Mouse (Mus musculus) hindbrain, embryonic 11.5 days (tissue): ENCODE measurements around the gene Erbb3. TPM values are rescaled to one million over a fixed set of nuclear protein-coding genes. Genes with fewer than 3 reads are reported as not detected.

Experiments
- ATAC-seq: fragments of 200-750 bp; cut with Nextera tagmentation; 2 replicates; pipeline ENCODE4 v1.8.0; 2017; ENCODE audit warnings: mild to moderate bottlenecking, moderate TSS enrichment, moderate library complexity; ENCODE audit not compliant: low FRiP score
- DNase-seq: peaks from one replicate; pipeline ENCODE4 v3.0.0-alpha.2; 2015; ENCODE audit warnings: low spot score
- H3K27ac ChIP-seq: fragments of 300-500 bp; sonication (generic); 2 replicates; pipeline ENCODE4 v1.5.1; 2014; ENCODE audit warnings: mild to moderate bottlenecking, low read depth, low read length
- H3K27me3 ChIP-seq: fragments of 300-500 bp; sonication (generic); 2 replicates; pipeline ENCODE4 v1.6.1; 2014; ENCODE audit warnings: mild to moderate bottlenecking, low read length, moderate library complexity, mixed read lengths; ENCODE audit not compliant: control insufficient read depth, insufficient read depth
- H3K36me3 ChIP-seq: fragments of 300-500 bp; sonication (generic); 2 replicates; pipeline ENCODE4 v1.6.1; 2014; ENCODE audit warnings: mild to moderate bottlenecking, low read length, moderate library complexity, mixed read lengths; ENCODE audit not compliant: control insufficient read depth, insufficient read depth
- H3K4me1 ChIP-seq: fragments of 300-500 bp; sonication (generic); replicated peaks from 2 replicates; pipeline ENCODE4 v1.6.1; 2014; ENCODE audit warnings: low read length, mixed read lengths; ENCODE audit not compliant: control insufficient read depth, insufficient read depth
- H3K4me2 ChIP-seq: fragments of 300-500 bp; sonication (generic); replicated peaks from 2 replicates; pipeline ENCODE4 v1.6.1; 2014; ENCODE audit warnings: mild to moderate bottlenecking, low read depth, low read length
- H3K4me3 ChIP-seq: fragments of 300-500 bp; sonication (generic); 2 replicates; pipeline ENCODE4 v1.5.1; 2014; ENCODE audit warnings: low read depth, low read length
- H3K9ac ChIP-seq: fragments of 300-500 bp; sonication (generic); 2 replicates; pipeline ENCODE4 v1.6.1; 2014; ENCODE audit warnings: low read depth, low read length
- H3K9me3 ChIP-seq: fragments of 300-500 bp; sonication (generic); 2 replicates; pipeline ENCODE4 v1.6.1; 2016; ENCODE audit warnings: low read length; ENCODE audit not compliant: control insufficient read depth
- WGBS: fragments of 180-500 bp; shearing (Covaris S2); extraction: QIAGEN DNeasy Blood & Tissue Kit; methylation state at CpG from one replicate; pipeline ENCODE4 v1.1.7; 2014; 5-methylcytosine and 5-hydroxymethylcytosine counted together
- polyA plus RNA-seq: library from polyadenylated mRNA; unstranded; fragments of >200 nt; fragmentation: Nextera tagmentation; extraction: Ambion mirVana; gene quantifications from 2 replicates; pipeline ENCODE4 v1.2.1, GENCODE M21; 2014

Erbb3 gene
- polyA plus RNA-seq, 1 experiment from 2014 or later, result 4.6 TPM

- WGBS, result 86% methylated on average over 1 of the region's 1 CpGs
- no peaks in the 10 kb centered on the region for H3K36me3 ChIP-seq
- no peak overlapping the region for H3K4me3 ChIP-seq
- no peak for ATAC-seq
- DNase-seq, result no peak
- H3K27ac ChIP-seq, result no peak overlapping the region
- H3K9ac ChIP-seq, result no peak overlapping the region
- no peaks in the 10 kb centered on the region for H3K4me1 ChIP-seq
- H3K27me3 ChIP-seq, result no peaks in the 10 kb centered on the region
- H3K9me3 ChIP-seq, result no peaks in the 10 kb centered on the region
- no peak overlapping the region for H3K4me2 ChIP-seq
Measured at GRCm38 (mm10) chr10:128538340-128538870, 51.0 kb downstream of the Erbb3 start.

- Histone ChIP-seq H3K4me3 (no peak overlapping the region), H3K36me3 (no peaks in the 10 kb centered on the region), H3K27me3 (no peaks in the 10 kb centered on the region), H3K4me2 (no peak overlapping the region), H3K9ac (no peak overlapping the region), H3K9me3 (no peaks in the 10 kb centered on the region), H3K4me1 (no peaks in the 10 kb centered on the region), H3K27ac (no peak overlapping the region)
- 19% methylated on average over 18 of the region's 18 CpGs for WGBS
- ATAC-seq, result peak; percentile 85
- DNase-seq, result peak; percentile 92
Measured at GRCm38 (mm10) chr10:128536266-128536940, 53.0 kb downstream of the Erbb3 start.

GRCm38 (mm10) chr10:128535624-128536265, 53.7 kb downstream of the Erbb3 start:
- DNase-seq, result no peak
- no peak overlapping the region for H3K4me2 ChIP-seq
- H3K36me3 ChIP-seq, result no peaks in the 10 kb centered on the region
- no peak overlapping the region for H3K4me3 ChIP-seq
- H3K9ac ChIP-seq, result no peak overlapping the region
- WGBS, result 77% methylated on average over 4 of the region's 4 CpGs
- no peaks in the 10 kb centered on the region for H3K9me3 ChIP-seq
- H3K4me1 ChIP-seq, result no peaks in the 10 kb centered on the region
- H3K27ac ChIP-seq, result no peak overlapping the region
- peak; percentile 56 for ATAC-seq
- no peaks in the 10 kb centered on the region for H3K27me3 ChIP-seq

- H3K27me3 ChIP-seq, result no peaks in the 10 kb centered on the region
- H3K9ac ChIP-seq, result no peak overlapping the region
- no peak overlapping the region for H3K4me3 ChIP-seq
- H3K36me3 ChIP-seq, result no peaks in the 10 kb centered on the region
- H3K4me2 ChIP-seq, result no peak overlapping the region
- H3K4me1 ChIP-seq, result no peaks in the 10 kb centered on the region
- 82% methylated on average over 2 of the region's 2 CpGs for WGBS
- H3K9me3 ChIP-seq, result no peaks in the 10 kb centered on the region
- no peak overlapping the region for H3K27ac ChIP-seq
- ATAC-seq (no peak), DNase-seq (no peak)
Measured at GRCm38 (mm10) chr10:128535206-128535605, 54.2 kb downstream of the Erbb3 start.

- Histone ChIP-seq H3K36me3 (no peaks in the 10 kb centered on the region), H3K27me3 (peaks cover 11% of the 10 kb centered on the region), H3K4me2 (peak overlapping the region; percentile 99), H3K9ac (peak overlapping the region; percentile 35; the same call in 1 of the 2 replicates), H3K4me3 (peak overlapping the region; percentile 78), H3K4me1 (peaks cover 5% of the 10 kb centered on the region; the same call in 1 of the 2 replicates), H3K9me3 (no peaks in the 10 kb centered on the region), H3K27ac (no peak overlapping the region)
- WGBS, result 34% methylated on average over 28 of the region's 28 CpGs
- DNase-seq, result no peak
- 0 out of 2 replicates have a peak, but pooled peaks have one; percentile 26 for ATAC-seq
Measured at GRCm38 (mm10) chr10:128526366-128527356, 62.8 kb downstream of the Erbb3 start.

GRCm38 (mm10) chr10:128525671-128526308, 63.7 kb downstream of the Erbb3 start, which contains the start of gene Esyt1:
Gene Esyt1, minus strand, starts transcription at chr10:128525871.
- Histone ChIP-seq H3K4me2 (peak within 1 kb of the TSS; percentile 99), H3K4me1 (peaks cover 5% of the 10 kb centered on the region; the same call in 1 of the 2 replicates), H3K4me3 (peak within 1 kb of the TSS; percentile 78), H3K27ac (peak within 1 kb of the TSS; percentile 63), H3K27me3 (peaks cover 11% of the 10 kb centered on the region), H3K9ac (peak within 1 kb of the TSS; percentile 71), H3K36me3 (no peaks in the 10 kb centered on the region), H3K9me3 (no peaks in the 10 kb centered on the region)
- WGBS, result 1% methylated on average over 26 of the region's 37 CpGs
- ATAC-seq, result peak; percentile 97
- peak; percentile 90 for DNase-seq

- H3K4me2 ChIP-seq, result peak overlapping the region; percentile 99
- H3K4me3 ChIP-seq, result peak overlapping the region; percentile 78
- DNase-seq (peak; percentile 77), ATAC-seq (peak; percentile 58)
- H3K4me1 ChIP-seq, result peaks cover 5% of the 10 kb centered on the region; the same call in 1 of the 2 replicates
- H3K27ac ChIP-seq, result peak overlapping the region; percentile 63
- peaks cover 11% of the 10 kb centered on the region for H3K27me3 ChIP-seq
- peak overlapping the region; percentile 71 for H3K9ac ChIP-seq
- H3K9me3 ChIP-seq, result no peaks in the 10 kb centered on the region
- 0 out of 2 replicates have a peak, but pooled peaks cover 2% of the 10 kb centered on the region for H3K36me3 ChIP-seq
- WGBS, result under 1% methylated on average over 57 of the region's 58 CpGs
Measured at GRCm38 (mm10) chr10:128524732-128525662, 64.5 kb downstream of the Erbb3 start.
